Mouse (Mus musculus) regulatory T cell (primary cell): ENCODE measurements around the gene Gm4836.
"Not testable (repeated sequence)": the region's sequence is repeated elsewhere in the genome, so short reads cannot be mapped to it uniquely, and the experiment has no call there.

Experiments used
- in situ Hi-C: fragments of 300-600 bp; cut with MboI, MseI; formaldehyde crosslinking; loops from one replicate; pipeline ENCODE4 v1.15.1; 2025; ENCODE audit warnings: high pct_unique_total_duplicates

The Gm4836 gene

DNA sequence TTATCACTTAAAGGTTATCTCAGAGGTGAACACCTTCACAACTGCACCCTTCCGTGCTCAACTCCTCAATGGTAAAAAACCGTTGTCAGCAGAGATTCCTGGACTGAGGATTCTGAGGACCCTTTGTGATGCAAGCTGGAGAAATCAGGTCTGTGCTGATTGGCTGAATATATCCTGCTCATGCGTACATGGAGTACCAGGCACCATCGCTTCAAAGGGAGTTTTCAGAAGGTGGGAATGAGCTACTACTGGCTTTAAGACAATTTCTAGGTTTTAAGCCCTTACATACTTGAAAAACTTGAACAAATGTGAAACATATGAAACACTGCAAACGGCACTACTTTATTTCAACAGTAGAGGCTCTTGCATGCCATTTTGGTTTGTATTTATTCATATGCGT lies at the start of gene Gm4836:
Gene Gm4836 (minus strand): TSS at position 101 of the 400 bp plus-strand sequence.
- in situ Hi-C loops: not testable (repeated sequence)
